Mouse (Mus musculus) ovary, postnatal 36 days (tissue): ENCODE data around the gene Srsf3.
A peak's percentile ranks its signal among the peaks of the same experiment; 100 is the strongest.
"Not testable (repeated sequence)": the region's sequence is repeated elsewhere in the genome, so short reads cannot be mapped to it uniquely, and the experiment has no call there.

Experiments used
- DNase-seq: peaks from one replicate; pipeline ENCODE4 v3.0.0; 2022; ENCODE audit warnings: low spot score, mixed read lengths

The Srsf3 gene

DNA sequence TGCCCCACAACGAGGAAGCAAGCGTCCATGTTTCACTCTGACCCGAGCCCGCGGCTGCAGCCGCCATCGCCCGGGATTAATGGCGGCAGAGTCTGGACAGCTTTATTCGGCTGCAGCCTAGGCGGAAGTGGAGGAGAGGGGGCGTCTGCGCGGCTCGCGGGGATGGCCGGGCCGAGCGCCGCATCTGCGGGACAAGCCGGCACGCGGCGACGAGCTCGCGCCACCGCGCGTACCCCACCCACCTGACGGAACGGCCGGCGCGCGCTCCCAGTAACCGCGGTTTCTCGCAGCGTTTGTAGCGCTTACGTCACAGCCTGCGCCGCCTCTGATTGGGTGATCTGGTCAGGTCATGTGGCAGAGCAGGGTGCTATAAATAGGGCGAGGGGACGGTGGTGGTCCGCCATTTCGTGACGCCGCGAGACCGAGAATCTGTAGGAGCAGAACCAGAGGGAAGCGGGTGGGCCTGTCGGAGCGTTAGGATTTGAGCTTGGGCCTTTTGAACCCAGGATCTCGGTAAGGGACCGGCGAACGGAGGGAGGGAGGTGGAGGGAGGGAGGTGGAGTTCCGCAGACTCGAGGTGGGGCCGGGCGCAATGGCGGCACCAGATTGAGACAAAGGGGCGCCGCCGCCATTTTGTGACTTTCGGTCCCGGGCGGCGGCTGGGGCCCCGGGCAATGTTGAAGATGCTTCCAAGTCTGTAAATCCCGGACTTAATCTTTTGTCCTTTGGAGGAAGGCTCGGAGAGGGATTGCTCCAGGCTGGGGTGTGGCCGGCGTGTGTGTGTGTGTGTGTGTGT is at the start of gene Srsf3:
TSS of gene Srsf3 (plus strand) at position 355 of the 796 bp plus-strand sequence.
- DNase-seq, result peak; percentile 98

DNA sequence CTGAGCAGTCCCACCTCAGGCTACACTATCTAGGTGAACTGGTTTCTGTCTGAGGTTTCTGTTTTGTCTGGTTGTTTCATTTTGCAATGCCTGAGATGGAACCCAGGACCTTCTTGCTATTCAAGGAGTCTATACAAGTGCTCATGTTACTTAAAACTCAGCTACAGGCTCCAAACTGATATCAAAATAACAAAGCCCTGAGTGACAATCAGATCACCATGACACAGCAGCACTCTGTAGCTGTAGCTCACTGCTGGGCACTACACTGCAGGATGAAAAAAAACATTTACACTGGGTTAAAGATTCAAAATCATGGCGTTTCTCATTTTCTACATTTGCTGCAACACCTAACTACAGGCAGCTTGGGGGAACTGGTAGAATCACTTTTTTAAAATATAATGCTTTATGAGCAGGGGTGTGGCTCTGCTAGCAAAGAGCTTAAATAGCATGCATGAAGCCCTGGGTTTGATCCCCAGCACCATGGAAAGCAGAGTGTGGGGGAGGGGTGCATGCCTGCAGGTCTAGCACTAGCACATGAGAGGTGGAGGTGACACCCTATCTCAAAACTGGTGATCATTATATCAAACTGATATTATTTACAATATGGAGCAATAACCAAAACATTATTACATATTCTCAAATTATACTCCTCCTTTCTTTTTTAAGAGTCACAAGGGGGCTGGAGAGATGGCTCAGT is 47.6 kb upstream of the Srsf3 start:
- no peak for DNase-seq

DNA sequence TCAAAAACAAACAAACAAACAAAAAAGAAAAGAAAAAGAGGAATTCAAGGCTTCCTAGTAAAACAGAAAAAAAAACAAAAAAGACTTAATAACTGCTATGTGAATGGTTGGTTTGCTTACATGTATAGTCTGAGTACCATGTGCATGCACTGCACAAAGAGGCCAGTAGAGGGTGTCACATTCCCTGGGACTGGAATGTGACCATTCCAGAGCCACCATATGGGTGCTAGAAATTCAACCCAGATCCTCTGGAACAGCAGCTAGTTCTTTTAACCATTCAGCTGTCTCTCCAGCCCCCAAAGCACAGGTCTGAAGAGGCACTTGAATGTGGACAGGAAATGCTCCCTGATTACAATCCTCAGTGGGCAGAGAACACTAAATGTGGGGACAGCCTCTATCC is 45.6 kb upstream of the Srsf3 start:
- no peak for DNase-seq

DNA sequence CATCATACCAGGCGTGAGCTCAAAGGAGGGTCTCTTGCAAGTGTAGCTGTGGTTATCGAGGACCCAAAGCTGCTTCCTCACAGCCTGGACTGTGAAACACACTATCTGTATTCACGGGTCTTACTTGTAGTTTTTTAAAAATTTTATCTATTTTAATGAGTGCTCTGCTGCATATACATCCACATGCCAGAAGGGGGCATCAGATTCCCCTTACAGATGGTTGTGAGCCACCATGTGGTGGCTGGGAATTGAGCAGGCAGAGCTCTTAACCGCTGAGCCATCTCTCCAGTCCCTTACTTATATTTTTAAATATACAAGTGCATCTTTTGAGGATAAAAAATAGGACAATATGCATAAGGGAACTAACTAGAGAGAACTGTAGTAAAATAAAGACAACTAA is 44.7 kb upstream of the Srsf3 start:
- DNase-seq, result no peak

DNA sequence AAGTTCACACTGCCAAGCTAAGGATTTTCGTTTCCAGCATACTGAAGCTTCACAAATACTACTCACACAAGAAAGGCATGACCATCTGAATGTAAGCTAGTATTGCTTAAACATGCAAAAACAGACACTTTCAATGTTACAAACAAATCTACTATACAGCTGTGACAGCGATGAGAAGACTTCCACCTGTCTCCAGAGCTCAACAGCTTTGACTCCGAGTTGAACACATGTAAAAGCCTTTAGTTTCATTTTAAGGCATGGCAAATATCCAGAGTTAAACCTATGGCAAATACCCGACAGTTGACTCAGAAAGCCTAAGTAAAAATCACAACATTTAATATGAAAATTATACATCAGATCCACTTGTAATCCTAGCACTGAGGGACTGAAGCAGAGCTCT is 44.1 kb upstream of the Srsf3 start:
- no peak for DNase-seq

DNA sequence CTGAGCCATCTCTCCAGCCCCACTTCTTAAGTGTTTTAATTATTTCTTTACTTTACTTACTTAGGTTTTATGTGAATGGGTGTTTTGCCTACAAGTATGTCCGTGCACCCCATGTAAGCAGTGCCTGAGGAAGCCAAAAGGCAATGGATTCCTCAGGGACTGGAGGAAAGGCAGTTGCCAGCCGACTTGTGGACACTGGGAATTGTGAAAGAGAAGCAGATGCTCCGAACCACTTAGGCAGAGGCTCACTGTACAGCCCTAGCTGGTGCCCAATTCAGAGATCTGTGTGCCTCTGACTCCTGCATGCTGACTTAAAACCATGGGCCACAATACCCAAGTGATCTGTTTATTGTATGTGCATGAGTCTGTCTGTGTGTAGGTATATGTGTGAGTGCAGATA is 43.4 kb upstream of the Srsf3 start:
- no peak for DNase-seq

DNA sequence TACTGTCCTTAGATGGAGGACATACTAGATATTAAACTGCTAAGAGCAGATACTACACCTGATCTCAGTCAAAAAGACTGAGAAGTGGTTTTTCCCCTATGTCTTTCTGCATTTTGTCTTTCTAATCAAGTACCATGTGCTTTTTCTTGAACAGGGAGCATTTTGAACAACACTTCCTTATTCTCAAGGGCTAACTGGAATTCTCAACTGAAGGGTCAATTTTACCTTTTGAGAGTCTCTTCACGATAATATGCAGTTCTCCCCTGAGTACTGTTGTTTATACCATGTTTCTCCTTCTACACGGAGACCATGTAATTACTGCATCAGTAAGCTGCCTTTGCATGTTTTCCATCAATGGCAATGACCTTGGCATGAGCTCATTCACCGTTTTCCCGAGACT is 42.4 kb upstream of the Srsf3 start:
- no peak for DNase-seq

DNA sequence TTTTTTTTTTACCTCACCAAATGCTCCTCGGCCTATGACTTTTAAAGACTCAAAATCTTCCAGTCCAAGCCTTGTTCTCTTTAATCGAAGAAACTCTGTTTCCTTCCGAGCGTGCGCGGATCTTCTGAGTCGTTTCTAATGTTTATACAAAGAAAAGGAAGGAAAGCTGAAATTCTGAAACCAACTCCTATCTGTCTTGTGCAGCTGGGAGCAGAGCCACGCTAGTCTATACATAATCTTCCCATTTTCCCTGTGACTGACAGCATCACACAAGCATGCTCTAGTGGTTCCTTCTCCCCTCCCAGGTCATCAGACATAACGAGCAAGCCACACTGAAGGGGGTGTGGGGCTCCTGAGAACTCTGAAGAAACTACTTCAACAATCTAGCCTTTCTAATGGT is 41.1 kb upstream of the Srsf3 start:
- no peak for DNase-seq

DNA sequence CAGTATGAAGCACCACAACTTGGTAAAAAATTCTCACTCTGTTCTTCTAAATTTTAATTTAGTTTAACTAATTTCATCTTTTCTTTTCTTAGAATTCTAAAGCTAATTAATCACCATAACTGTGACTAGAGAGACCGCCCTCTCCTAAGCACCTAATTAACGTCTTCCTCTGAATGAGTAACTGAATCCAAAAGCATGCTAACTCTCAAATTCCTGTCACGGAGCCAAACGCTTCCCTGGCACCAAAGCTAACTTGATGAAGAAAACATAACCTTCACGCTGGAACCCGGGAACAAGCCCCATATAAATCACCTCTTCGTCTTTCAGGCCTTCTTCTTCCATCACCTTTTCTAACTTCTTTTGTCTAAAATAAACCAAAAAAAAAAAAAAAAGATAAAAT is 40.3 kb upstream of the Srsf3 start:
- no peak for DNase-seq

DNA sequence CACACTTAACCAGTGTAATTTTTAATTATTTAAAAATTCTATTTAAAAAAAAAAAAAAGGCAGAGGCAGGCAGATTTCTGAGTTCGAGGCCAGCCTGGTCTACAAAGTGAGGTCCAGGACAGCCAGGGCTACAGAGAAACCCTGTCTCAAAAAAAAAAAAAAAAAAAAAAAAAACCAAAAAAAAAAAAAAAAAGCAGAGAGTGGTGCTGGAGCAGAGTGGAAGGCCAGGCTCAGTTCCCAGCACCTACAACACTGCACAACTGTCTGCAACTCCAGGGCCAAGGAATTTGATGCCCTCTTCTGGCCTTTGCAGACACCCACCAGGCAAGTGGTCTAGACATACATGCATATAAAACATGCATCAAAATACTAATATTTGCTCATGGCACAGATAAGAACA is 39.4 kb upstream of the Srsf3 start:
- not testable (repeated sequence) for DNase-seq

DNA sequence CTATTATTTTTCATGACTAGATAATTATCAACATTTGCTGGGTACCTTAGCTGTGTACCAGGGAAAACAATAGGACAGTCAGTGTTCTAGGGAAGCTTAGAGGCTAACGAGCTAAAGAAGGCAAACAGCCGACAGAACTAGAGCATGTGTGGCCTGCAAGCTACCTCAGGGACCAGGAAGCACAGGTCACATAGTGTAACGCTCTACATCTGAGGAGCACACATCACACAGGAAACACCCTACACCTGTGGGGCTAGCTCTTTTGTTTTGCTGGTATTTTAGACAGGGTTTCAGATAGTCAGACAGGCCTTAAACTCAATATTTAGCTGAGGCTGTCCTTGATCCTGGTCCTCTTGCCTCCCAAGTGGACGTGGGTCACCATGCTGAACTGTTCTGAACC is 37.8 kb upstream of the Srsf3 start:
- no peak for DNase-seq

DNA sequence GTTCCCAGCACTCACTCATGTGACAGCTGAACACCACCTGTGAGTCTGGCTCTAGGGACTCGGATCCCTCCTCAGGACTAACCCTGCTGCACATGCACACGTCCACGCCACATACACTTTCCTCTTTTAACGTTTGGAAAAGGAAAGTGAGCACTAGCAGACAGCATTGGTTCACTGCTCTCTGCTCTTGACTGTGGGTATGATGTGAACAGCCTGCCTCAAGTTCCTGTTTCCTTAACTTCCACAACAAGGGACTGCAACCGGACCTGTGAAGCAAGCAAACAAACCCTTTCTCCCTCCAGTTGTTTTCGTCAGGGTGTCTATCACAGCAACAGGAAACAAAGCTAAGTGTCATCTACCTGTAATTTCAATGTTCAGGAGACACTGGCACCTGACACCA is 32.0 kb upstream of the Srsf3 start:
- no peak for DNase-seq

DNA sequence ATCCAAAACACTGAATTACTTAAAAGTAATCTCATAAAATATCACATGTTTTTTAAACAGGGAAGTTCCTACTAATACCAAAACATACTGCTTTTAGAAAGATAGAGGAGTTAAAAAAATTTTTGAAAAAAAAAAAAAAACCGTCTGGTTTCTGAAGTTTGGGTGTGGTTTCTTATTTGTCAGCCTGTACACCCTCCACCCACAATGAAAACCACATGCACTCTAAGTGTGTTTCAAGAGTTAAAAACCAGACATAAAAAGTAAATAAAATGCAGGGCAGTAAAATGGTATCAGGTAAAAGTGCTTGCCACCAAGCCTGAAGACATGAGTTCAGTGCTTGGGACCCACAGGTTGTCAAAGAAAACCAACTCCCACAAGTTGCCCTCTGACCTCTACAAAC is 28.7 kb upstream of the Srsf3 start:
- no peak for DNase-seq

DNA sequence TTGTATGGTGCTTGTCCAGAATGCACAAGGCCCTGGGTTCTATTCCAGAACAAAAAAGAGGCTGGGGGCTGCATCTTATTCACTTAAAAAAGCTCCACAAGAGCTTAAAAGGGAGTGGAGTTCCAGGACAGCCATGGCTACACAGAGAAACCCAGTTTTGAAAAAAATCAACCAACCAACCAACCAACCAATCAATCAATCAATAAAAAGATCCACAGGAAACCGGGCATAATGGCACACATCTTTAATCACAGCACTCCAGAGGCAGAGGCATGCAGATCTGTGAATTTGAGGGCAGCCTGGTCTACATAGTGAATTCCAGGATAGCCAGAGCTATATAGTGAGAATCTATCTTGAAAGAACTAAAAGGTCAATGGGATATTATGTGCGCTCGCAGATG is 27.4 kb upstream of the Srsf3 start:
- no peak for DNase-seq

DNA sequence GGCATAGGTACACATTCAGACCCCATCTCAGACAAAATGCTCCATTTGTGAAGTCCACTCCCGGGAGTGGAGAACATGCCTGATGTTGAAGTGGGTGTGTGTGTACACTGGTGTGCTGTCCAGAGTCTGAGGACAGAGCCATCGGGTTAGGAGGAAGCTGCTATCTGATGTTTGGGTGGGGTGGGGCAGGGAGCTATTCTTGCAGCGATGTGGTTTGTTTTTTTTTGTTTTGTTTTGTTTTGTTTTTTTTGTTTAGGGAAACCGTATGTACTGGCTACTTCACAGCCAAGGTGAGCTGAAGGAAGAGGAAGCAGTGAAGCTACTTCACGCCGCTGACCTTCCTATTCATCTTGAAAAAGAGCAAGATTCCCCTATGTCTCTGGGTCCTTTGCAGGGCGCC is 25.6 kb upstream of the Srsf3 start:
- no peak for DNase-seq

DNA sequence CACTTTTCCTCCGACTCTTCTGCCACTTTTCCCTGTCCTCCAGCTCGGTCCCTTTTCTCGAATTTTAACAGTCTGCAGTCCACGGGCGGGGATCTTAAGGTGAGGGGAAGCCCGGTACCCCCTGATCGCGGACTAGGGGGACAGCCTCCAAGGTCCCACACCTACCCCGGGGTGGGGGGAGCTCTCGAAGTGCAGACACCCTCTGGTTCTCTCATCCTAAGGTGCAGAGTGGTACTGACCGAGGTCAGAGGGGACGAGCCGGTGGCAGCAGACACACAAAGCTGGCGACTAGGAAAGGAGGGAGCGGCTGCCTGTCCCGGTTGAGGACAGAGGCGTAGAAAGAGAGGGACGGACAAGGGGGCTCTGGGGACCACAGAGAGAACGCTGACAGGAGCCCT is 25.2 kb upstream of the Srsf3 start:
- no peak for DNase-seq

DNA sequence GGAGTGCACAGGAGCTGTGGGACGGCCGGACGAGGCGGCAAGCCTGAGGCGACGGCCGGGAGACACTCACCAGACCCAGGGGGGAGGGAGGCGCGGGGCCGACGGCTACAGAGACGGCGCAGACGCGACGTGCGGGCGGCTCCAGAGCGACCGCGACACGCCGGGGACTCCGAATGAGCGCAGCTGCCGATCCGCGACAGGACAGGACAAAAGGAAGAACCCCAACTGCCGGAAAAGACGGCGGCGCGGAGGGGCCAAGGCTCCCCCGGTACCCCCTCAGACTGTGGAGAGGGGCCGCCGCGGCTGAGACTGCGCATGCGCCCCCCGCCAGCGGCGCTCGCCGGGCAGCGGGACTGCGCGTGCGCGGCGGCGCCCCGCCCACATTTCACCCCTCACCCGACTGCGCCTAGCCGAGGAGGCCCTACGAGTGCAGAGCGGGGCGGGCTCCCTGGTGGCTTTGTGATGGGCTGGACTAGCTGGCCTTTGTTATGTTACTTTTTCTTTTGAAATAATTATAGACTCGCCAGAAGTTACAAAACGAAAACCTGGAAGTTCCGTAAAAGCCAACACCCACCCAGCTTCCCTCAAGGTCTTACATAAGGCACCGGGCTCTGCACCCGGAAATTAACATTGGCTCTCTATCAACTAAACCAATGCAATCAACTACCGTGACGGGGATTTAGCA is 24.6 kb upstream of the Srsf3 start, which contains the start of gene Stk38:
TSS of gene Stk38 (minus strand) at position 355 of the 685 bp plus-strand sequence.
- peak; percentile 96 for DNase-seq

DNA sequence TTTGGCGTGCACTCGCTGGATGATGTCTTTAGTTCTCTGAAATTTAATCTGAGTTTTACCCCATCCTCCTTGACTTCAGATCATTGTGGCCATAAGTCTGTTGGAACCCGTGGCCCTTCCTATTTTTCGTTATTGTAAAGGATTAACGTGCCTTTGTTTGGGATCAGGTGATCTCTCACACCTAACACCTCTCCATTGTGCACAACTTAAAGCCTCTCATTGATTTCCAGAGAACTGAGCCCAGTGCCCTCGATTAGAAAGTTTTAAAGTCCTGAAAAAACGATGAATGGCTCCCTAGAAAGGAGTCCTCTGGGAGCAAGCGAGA is 24.1 kb upstream of the Srsf3 start:
- DNase-seq, result no peak

DNA sequence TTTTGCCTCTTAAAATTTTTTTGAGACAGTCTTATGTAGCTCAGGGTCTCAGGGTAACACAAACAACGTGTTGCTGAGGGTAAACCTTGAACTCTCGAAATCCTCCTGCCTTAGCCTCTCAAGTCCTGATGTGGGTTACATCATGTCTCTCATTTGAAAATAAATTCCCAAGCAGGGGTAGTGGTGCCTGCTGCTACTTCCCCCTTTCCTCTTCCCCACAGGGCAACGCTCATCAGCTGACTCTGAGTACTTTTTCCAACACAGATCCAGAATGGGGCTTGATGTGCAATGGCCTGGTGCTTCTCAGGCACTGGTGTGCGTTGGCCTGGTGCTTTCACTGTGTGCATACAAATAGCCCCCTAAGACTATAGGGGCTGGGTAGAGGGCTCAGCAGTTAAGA is 23.2 kb upstream of the Srsf3 start:
- DNase-seq, result no peak

DNA sequence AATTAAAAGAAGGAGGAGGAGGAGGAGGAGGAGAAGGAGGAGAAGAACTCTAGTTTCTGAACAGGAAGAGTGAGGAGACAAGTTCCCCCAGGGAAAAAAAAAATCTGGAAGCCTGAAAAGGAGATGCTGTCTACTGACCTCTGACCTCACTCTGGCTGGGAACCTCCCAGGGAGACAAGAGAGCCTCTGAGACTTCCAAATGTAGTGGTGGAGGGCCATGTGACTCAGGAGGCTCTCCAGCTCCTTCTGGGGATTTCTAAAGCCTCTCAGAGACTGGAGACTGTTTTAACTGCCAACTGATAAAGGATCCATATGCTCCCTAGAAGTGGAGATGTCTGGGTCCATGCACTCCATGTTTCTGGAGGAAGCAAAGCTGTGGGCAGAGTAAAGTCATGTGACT is 18.2 kb upstream of the Srsf3 start:
- DNase-seq, result no peak

DNA sequence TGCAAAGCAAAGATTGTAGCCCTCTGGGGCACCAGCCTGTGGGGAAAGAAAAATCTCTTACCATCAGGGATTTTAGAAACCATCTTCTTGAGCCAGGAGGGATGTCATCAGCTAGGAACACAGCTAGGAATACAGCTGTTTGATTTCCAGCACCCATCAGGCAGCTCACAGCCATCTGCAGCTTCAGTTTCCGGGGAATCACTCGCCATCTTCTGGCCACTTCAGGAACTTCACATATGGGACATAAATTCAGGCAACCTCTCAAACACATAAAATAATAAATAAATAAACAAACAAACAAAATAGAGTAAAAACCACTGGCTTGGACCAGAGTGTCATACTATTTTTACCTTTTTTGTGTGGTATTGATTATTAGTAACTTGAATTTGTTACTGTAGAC is 16.8 kb upstream of the Srsf3 start:
- no peak for DNase-seq

DNA sequence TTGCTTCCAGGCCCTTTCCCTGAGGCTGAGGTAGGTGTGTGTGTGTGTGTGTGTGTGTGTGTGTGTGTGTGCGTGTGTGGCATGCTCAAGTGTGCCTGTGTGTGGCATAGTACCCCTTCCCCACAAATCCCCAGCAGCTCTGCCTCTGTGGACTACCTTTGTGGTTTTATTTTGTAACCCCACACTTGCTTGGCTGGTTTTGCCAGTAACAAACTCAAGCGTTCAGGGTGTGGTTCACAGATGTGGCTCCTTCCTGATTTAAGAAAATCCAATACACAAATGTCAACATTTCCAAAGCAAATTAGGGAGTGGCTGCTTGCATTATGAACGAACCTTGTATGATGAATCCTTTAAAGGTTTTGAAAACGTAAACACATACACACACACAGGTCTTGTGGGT is 15.7 kb upstream of the Srsf3 start:
- DNase-seq, result no peak

DNA sequence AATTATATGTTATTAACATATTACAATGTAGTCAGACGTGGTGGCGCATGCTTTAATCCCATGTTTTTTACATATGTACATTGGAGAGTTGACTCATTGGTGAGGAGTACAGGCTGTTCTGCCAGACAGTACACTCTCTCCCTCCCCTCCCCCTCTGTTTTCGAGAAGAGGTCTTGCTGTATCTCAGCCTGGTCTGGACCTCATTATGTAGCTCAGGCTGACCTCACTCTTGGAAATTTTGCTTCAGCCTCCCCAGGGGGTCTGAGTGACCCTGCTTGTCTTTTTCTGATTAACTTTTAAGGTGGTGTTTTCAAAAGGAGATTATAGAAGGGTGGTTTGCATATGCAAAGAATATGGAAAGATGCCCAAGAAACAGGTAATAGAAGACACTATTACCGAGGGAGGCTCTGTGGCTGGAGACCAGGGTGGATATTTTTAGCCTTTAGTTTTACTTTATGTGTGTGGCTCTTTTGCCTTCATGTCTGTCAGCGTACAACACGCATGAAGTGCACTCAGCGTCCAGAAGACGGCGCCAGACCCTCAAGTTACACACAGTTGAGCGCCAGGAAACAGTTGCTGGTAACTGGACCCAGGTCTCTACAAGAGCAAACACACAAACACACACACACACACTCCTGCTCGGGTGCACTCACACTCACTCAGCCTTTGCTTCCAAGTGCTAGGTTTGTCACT is 14.0 kb upstream of the Srsf3 start:
- no peak for DNase-seq
